Comparison of ENCODE assay signal across 16 mouse cellular contexts in the genomic region with DNA sequence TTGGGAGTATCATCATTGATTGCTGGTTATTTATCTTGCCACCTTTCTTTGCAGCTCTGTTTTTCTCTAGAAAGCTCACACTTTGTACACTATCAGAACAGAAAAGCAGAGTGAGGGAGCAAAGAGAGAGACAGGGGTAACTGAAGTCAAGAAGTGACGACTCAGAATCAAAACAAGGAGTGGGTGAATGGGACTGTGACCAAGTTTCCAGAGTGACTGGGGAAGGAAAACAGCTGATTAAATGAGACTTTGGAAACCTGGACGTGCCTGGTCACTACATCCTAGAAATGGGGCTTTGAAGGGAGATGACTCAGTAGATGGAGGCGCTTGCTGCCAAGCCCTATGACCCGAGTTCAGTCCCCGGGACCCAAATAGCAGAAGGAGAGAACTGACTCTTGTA.
"Had no signal": no experiment of that assay in that cellular context is flagged by ENCODE, and none has a peak within 500 bp of the region (broad histone marks: within the 10 kb centered on the region; RNA-seq: fewer than 3 reads in every experiment).

No protein-coding gene starts in this region.

- DNase-seq: kidney, adult 2 months; kidney, postnatal 25 days; layer of hippocampus, postnatal 36 days; liver, embryonic 13.5 days; lung, embryonic 14.5 days; lung, postnatal 10 days; thymus, adult 2 months; thymus, postnatal 14 days; thymus, postnatal 4 days had no signal

- H3K36me3 ChIP-seq: liver, embryonic 13.5 days; midbrain, embryonic 13.5 days had no signal

- H3K9ac ChIP-seq: liver, embryonic 13.5 days; lung, embryonic 14.5 days; midbrain, embryonic 13.5 days had no signal

- H3K27me3 ChIP-seq: liver, embryonic 13.5 days; midbrain, embryonic 13.5 days had no signal

- H3K27ac ChIP-seq: kidney, postnatal 0 days; left cerebral cortex, adult 2 months; liver, embryonic 13.5 days; macrophage; midbrain, embryonic 13.5 days; stomach, postnatal 0 days had no signal

- H3K4me3 ChIP-seq: left cerebral cortex, adult 2 months; liver, embryonic 13.5 days; midbrain, embryonic 13.5 days had no signal

- H3K4me2 ChIP-seq: liver, embryonic 13.5 days; lung, embryonic 14.5 days; midbrain, embryonic 13.5 days had no signal

- ATAC-seq: intestine, postnatal 0 days; midbrain, embryonic 13.5 days; midbrain, embryonic 16.5 days had no signal
